Mouse (Mus musculus) embryo, embryonic 10 days (tissue): ENCODE measurements at regions not wholly inside any gene's neighbourhood (a gene's known extent, or its start where the extent isn't known, plus 50 kb on each side); places are given as distances from the start of the nearest gene placed in this dataset.

Experiments
- DNase-seq: peaks from one replicate; pipeline ENCODE4 v3.0.0-alpha.2; 2015; ENCODE audit warnings: low spot score

DNA sequence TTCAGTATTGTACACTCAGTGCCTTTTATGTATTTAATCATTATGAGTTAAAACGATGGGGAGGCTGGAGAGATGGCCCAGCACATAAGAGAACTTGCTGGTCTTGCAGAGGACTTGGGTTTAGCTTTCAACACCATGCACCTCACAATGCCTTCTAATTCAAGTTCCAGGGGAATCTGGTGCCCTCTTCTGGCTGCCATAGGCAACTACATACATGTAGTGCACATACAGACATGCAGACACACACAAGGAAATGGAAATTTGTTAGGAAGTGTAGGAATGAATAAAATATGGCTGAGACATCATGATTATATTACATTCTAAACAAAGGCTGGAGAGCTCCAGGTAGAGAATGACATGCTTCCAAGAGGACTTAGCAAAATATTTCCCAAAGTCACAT is 251.4 kb downstream of the Hivep2 start:
- DNase-seq: no peak

DNA sequence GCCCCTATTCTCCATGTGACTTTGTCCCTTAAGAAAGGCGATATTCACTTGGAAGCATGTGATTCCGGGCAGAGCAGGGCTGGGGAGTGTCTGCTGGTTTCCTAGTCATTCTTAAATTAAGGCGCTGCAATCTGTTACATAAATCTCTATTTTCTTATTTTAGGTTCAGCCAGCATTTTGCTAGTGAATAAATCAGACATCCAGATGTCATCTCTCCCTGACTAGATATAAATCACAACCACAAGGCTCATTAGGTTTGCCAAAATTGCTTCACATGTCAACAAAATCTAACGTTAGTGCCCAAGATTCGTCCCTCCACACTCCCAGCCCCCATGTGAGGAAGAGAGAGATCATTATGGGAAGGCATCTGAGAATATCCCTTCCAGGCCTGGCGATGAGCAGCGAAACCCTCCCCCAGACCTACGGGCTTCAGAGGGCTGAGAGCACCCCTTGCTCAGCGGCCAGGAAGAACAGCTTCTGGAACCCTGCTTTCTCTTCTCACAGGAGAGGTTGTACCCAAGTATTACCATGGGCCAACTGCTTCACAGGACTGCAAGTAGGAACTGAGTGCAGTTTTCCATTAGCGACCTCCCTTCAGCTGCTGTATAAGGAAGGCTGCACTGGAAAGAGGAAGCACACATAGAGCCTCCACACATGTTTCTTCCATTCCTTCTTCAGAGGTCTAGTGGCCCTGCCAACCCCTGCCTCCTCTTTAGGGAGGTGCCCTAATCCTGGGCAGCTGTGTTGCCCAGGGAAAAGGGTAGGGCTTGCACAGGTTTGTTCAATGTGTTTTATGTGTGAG is 250.5 kb downstream of the Hivep2 start:
- no peak for DNase-seq

DNA sequence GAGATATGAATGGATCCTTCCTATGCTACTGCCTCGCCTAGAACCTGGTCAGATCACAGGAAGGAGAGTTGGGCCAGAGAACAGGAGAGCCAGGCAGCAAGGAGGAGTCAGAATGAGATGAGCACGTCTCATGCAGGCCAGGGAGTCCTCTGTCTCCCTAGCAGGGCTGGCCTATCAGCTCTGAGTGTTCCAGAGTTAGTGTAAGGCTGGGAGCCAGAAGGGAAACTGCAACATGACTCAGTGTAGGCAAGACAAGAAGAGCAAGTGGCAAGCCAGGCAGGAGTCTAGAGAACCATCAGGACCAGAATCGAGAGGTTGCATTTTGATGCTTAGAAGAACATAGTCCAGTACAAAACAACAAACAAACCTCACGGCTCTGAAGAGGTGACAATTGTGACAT is 249.6 kb downstream of the Hivep2 start:
- no peak for DNase-seq

DNA sequence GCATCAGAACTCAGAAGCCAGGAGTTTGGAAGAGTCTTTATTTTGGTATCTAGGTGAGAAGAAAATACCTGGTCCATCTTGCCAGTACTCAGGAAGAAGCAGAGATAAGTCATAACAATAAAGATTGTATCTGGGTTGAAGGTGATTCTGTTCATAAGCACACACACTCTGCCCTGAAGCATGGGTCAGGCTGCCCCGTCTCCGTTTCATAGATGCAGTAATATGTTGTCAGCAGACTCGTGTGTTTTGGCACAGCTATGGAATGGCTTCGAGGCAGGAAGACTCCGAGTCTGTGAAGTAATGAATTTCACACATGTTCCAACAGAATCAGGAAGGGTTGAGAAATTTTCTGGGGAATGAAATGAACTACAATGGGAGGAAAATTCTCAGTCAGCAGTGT is 247.7 kb downstream of the Hivep2 start:
- no peak for DNase-seq

DNA sequence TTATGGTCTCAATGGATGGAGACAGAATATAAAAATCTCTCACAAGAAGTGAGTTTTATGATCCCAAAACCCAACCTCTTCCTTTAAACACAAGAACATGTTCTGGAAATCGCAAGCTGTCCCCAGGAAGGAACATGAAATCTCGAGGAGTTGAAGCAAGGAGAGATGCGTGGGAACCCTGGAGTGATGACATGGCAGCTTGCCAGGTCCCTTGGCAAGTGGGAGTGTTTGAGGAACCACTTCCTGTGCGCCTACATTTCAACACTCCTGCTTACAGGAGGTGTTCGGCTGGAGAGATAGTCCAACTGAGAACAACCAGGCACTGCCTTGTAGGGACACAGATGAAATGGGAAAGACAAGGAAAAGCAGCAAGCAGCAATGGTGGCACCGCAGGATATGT is 246.1 kb downstream of the Hivep2 start:
- no peak for DNase-seq

DNA sequence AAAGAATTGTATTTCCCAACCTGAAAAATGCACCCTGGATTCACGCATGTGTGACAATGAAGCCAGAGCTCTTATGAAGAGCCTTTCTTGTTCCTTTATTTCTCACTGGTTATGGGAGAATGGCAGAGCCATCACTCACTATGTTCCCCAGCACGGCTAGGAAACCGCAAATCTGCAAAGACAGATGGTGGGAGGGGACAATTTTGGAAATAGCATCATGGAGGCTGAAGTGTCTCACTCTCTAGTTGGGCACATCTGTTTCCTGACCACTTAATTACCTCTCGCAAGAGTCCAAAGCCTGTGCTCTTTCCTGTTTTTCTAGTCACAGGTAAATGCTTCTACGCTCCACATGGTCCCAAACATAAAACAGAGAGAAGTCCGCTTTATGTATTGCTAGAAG is 245.6 kb downstream of the Hivep2 start:
- no peak for DNase-seq

DNA sequence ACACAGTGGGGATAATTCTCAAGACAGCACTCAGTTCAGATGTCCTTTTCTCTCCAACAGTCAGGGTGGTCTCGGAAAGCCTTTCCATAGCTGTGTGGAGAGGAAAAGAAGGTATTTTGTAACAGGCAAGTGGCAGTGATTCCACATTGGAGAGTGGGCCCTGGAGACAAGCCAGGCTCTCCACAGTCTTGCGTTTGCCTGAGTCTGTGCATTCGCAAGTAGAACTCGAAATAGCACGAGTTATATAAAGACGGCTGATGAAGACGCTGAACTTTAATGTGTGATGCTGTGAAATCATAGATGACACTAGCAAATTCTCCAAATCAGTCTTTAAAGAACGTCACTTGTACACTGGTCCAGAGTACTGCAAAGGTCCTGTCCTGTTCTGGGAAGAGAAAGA is 244.6 kb downstream of the Hivep2 start:
- DNase-seq: no peak

DNA sequence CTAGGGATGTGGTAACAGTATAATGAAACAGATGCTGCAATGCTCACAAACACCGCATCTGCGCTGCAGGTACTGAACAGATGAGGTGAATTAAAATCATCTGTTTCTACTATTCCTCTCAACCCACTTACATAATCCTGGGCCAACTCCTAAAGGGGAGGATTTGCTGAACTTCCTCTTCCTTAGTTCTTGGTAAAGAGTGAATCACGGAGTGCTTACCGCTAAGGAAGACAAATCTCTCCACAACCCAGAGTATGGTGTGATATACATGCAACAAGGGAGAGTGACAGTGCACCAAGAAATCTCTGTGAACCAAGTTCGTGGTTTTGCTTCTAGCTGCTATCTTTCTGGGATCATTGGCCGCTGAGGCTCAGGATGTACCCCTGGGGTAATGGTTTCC is 244.2 kb downstream of the Hivep2 start:
- DNase-seq: no peak

DNA sequence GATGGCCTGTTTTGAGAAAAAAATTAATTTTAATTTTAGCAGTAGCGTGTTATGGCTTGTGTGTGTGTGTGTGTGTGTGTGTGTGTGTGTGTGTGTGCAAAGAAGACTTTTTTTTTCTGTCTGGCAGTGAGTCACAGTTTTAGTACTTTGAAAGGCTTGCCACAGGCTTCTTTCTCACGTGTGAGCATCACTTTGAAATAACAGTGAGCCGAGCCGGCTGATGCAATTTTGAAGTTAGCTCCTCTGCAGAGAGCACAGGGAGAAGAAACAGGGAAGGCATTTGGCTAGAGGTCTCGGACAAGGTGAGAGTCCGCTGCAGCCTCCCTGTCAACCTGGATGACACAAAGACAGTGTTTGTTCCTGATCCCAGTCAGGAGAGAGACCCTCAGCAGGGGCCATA is 242.3 kb downstream of the Hivep2 start:
- DNase-seq: no peak

DNA sequence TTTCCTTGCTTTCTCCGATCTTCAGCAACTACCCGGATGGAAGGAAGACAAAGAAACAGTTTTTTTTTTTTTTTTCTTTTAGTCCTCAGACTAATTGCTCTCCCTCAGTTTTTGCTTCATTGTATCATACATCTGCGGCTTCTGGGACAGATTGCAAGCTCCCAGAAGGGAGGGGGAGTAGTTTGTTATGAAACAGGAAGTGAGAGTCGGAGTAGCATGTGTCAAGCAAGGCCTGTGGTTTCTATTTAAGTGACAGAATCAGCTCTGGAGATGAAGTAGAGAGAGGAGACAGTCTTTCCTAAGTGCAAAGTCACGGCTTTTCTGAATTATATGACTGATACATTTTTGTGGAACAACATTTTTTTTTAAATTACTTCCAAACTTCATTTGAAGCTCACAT is 241.7 kb downstream of the Hivep2 start:
- no peak for DNase-seq

DNA sequence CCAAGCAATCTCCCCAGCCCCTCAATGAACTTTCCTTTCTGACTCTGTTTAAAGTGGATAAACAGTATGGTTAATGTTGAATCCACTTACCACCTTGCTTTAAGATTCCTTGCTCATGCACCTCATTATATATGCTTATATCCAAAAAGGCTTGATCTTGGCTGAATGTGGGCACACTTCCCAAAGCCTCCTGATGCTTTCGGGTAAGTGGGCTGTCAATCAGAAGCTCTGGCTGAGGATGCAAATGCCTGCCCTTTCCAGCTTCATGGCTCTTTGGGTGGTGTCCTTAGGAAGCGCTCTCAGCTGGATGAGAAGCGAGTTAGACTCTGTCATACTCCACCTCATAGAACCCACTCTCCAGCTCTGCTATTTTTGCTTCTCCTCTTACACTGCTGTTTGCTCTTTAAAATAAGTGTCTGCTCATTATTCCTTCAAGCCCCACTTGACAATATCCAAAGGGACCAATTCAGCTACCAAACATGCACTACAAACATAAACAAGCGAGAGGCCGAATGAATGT is 241.2 kb downstream of the Hivep2 start:
- DNase-seq: no peak
